Mouse (Mus musculus) cortical plate, adult 2 months (tissue): ENCODE results near the gene Phf23. TPM values are rescaled to one million over a fixed set of nuclear protein-coding genes. Genes with fewer than 3 reads are reported as not detected.

Experiments used
- H3K27ac ChIP-seq: fragments of 200-500 bp; 2 replicates; pipeline ENCODE4 v1.5.1; 2012; ENCODE audit warnings: low read length, control low read depth, inconsistent platforms; ENCODE audit not compliant: insufficient read depth
- H3K4me1 ChIP-seq: fragments of 200-500 bp; 2 replicates; pipeline ENCODE4 v1.6.1; 2011; ENCODE audit warnings: low read length; ENCODE audit not compliant: control insufficient read depth, insufficient read depth
- H3K4me3 ChIP-seq: fragments of 200-500 bp; 2 replicates; pipeline ENCODE4 v1.5.1; 2011; ENCODE audit warnings: mild to moderate bottlenecking, low read length, control low read depth; ENCODE audit not compliant: insufficient read depth
- CTCF ChIP-seq: fragments of 200-500 bp; IDR thresholded peaks from 2 replicates; pipeline ENCODE4 v1.5.1; 2011; ENCODE audit warnings: mild to moderate bottlenecking, control low read depth, low read length; ENCODE audit not compliant: insufficient read depth; ENCODE audit errors: extremely low read depth
- POLR2A ChIP-seq: fragments of 200-500 bp; IDR thresholded peaks from 2 replicates; pipeline ENCODE4 v1.6.1; 2011; ENCODE audit warnings: mild to moderate bottlenecking, low read length, control low read depth; ENCODE audit not compliant: insufficient read depth; ENCODE audit errors: extremely low read depth
- polyA plus RNA-seq: library from polyadenylated mRNA; depleted of rRNA; stranded (reverse); fragments of >200 nt; gene quantifications from 2 replicates; pipeline ENCODE4 v1.2.3, GENCODE M21; 2012

Gene Phf23
- polyA plus RNA-seq, 1 experiment, result 37.6 TPM

- peaks cover 11% of the 10 kb centered on the region for H3K4me1 ChIP-seq
- H3K27ac ChIP-seq, result no peak overlapping the region
- TF ChIP-seq POLR2A (no peak), CTCF (no peak)
- H3K4me3 ChIP-seq, result peak overlapping the region; percentile 24; the same call in 1 of the 2 replicates
Measured at GRCm38 (mm10) chr11:70029829-70030550, 34.4 kb downstream of the Phf23 start.

GRCm38 (mm10) chr11:70030651-70031320, 35.2 kb downstream of the Phf23 start:
- Histone ChIP-seq H3K4me3 (no peak overlapping the region), H3K4me1 (peaks cover 11% of the 10 kb centered on the region), H3K27ac (no peak overlapping the region)
- TF ChIP-seq POLR2A (no peak), CTCF (no peak)

DNA sequence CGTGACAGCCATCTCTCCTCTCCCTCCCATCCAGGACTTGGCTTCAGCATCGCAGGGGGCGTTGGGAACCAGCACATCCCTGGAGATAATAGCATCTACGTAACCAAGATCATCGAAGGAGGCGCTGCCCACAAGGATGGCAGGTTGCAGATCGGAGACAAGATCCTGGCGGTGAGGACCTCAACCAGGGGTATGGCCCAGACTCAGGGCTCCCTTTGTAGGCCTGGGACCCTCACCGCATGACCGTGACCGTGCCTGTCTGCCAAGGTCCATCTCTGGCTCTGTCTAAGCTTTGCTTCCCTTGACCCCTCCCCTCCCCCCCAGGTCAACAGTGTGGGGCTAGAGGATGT, 35.7 kb downstream of the Phf23 start:
- no peak overlapping the region for H3K4me3 ChIP-seq
- peaks cover 8% of the 10 kb centered on the region for H3K4me1 ChIP-seq
- no peak for TF ChIP-seq CTCF
- TF ChIP-seq POLR2A, result no peak
- no peak overlapping the region for H3K27ac ChIP-seq

- no peaks in the 10 kb centered on the region for H3K4me1 ChIP-seq
- TF ChIP-seq CTCF (no peak), POLR2A (no peak)
- no peak overlapping the region for H3K27ac ChIP-seq
- no peak overlapping the region for H3K4me3 ChIP-seq
Measured at GRCm38 (mm10) chr11:70038174-70038573, 42.6 kb downstream of the Phf23 start.

- Histone ChIP-seq H3K4me1 (no peaks in the 10 kb centered on the region), H3K27ac (no peak overlapping the region), H3K4me3 (no peak overlapping the region)
- TF ChIP-seq CTCF (no peak), POLR2A (no peak)
Measured at GRCm38 (mm10) chr11:70039631-70040030, 44.1 kb downstream of the Phf23 start.

GRCm38 (mm10) chr11:70040184-70040583, 44.6 kb downstream of the Phf23 start:
- Histone ChIP-seq H3K4me1 (no peaks in the 10 kb centered on the region), H3K27ac (no peak overlapping the region), H3K4me3 (no peak overlapping the region)
- TF ChIP-seq POLR2A, result no peak

DNA sequence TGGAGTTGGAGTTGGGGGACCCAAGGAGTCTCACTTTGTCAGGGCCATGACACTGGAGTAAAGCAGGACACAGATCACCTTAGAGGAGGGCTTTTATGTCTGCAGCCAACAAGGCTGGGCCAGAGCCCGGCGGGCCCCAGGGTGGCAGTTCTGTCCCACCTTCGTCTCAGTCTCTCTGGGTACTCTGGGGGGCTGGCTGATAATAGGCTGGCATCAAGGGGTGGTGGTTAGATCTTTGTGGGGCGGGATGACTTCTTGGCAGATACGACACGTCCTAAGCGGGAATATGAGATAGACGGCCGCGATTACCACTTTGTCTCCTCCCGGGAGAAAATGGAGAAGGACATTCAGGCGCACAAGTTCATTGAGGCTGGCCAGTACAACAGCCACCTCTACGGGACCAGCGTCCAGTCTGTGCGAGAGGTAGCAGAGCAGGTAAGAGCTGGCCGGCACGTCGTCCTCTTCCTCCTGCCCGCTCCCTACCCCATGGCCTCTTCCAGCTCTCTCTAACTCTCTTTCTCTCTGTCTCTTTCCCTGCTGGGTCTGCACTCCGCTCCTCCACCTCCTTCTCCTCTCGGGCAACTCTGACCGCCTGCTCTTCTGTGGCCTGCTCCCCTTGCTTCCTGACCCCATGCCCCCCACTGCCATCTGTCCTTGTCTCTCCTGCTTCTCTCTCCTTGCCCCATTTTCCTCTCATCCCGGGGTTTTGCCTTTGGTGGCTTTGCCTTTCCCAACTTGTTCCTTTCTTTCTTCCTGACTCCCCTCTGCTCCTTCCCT, 46.9 kb downstream of the Phf23 start:
- no peak overlapping the region for H3K27ac ChIP-seq
- no peak for TF ChIP-seq CTCF
- no peak for TF ChIP-seq POLR2A
- H3K4me3 ChIP-seq, result no peak overlapping the region
- H3K4me1 ChIP-seq, result no peaks in the 10 kb centered on the region

DNA sequence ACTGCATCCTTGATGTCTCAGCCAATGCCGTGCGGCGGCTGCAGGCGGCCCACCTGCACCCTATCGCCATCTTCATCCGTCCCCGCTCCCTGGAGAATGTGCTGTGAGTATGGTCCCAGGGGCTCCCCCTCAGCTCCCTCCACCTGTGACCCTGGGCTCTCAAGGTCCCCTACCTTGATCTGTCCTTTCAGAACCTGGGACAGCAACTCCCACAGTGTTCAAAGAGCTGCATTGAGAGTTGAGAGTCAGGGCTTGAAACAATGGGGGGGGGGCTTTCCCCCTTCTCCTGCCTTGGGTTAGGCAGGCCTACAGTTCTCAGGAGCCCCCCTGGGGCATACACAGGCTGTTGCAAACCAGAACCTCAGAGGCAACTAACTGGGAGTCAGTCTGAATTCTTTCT, 48.1 kb downstream of the Phf23 start:
- H3K4me3 ChIP-seq, result no peak overlapping the region
- H3K4me1 ChIP-seq, result no peaks in the 10 kb centered on the region
- TF ChIP-seq POLR2A, result no peak
- TF ChIP-seq CTCF, result no peak
- H3K27ac ChIP-seq, result no peak overlapping the region

DNA sequence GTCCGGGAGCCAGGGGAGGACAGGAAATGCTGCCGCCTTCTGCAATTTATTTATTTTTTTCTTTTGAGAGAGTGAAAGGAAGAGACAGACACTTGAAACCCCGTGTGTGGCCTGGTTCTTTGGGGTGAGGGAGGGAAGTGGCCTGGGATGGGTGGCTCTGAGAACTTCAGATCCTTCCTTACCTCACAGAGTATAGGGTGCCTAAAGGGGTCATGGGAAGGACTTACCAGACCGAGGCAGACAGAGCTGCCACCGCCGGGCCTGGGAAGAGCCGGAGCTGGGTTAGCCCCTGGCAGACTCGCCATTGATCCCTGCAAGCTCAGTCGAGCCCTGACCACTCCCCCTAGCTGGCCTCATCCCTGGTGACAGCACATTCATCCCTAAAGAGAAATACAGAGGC, 49.9 kb downstream of the Phf23 start:
- TF ChIP-seq CTCF (no peak), POLR2A (no peak)
- Histone ChIP-seq H3K4me3 (no peak overlapping the region), H3K4me1 (no peaks in the 10 kb centered on the region), H3K27ac (no peak overlapping the region)
